Mouse (Mus musculus): ENCODE results near the gene Wdr83. TPM values are rescaled to one million over a fixed set of nuclear protein-coding genes. Genes with fewer than 3 reads are reported as not detected.
"Not testable (repeated sequence)": the region's sequence is repeated elsewhere in the genome, so short reads cannot be mapped to it uniquely, and the experiment has no call there.

Wdr83 gene
- polyA plus RNA-seq (2015; fragmentation: Nextera tagmentation; extraction: Ambion mirVana) = 46.6 and 47.0 TPM in 2 replicates

DNA sequence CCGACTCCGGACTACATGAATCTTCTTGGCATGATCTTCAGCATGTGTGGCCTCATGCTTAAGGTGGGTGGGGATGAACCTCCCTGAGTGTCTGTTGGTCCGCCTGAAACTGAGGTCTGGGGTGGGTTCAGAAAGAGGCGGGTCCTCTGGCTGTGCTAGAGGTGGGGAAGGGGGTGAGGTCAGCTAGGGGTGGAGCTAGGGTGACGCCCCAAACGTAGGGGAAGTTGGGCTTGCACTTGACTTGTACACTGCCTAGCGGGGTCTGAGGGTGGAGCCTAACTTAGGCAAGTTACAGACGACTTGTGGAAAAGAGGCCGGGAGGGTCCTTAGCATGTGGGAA, at the start of gene Wdr83:
Gene Wdr83 (minus strand): TSS at position 91 of the 340 bp plus-strand sequence.
- Histone ChIP-seq H3K4me2 (ENCODE audit: low read depth, low read length) (peak within 1 kb of the TSS; percentile 94), H3K4me1 (ENCODE audit: control insufficient read depth, insufficient read depth, low read length) (peaks cover 27% of the 10 kb centered on the region), H3K36me3 (ENCODE audit: control insufficient read depth, insufficient read depth) (peaks cover 18% of the 10 kb centered on the region), H3K27me3 (ENCODE audit: control insufficient read depth, insufficient read depth, low read length) (no peaks in the 10 kb centered on the region), H3K9ac (ENCODE audit: low read length) (peak within 1 kb of the TSS; percentile 94), H3K27ac (ENCODE audit: low read length) (peak within 1 kb of the TSS; percentile 81), H3K4me3 (ENCODE audit: low read length) (peak within 1 kb of the TSS; percentile 96), H3K9me3 (replicated peaks; ENCODE audit: control insufficient read depth, low read length) (no peaks in the 10 kb centered on the region)
- 2% methylated on average over 9 of the region's 9 CpGs for WGBS
- ATAC-seq (replicated peaks; ENCODE audit: extremely low read depth, insufficient read depth, low FRiP score) = peak; percentile 65

DNA sequence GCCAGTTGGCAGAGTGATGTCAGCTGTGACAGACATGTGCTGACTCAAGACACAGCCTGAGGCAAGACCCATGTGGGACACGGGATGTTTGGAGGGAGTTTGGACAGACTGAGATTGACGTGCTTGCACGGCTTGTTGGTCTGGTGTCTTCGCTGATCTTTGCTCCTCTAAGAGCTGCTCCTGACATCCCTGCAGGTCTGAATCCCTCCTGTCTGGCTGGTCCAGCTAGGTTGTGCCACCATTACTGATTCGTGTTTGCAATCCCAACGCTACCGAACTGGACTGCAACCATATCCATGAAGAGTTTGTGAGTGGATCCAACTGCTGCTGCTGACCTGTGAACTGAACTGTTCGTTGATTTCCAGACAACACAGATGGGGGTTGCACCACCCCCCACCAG, 42.6 kb upstream of the Wdr83 start:
- WGBS = 83% methylated on average over 8 of the region's 8 CpGs
- H3K27me3 ChIP-seq (ENCODE audit: control insufficient read depth, insufficient read depth, low read length) = no peaks in the 10 kb centered on the region
- no peaks in the 10 kb centered on the region for H3K36me3 ChIP-seq (ENCODE audit: control insufficient read depth, insufficient read depth)
- ATAC-seq (replicated peaks; ENCODE audit: extremely low read depth, insufficient read depth, low FRiP score) = no peak
- H3K4me3 ChIP-seq (ENCODE audit: low read length) = no peak overlapping the region
- H3K27ac ChIP-seq (ENCODE audit: low read length) = no peak overlapping the region
- no peak overlapping the region for H3K4me2 ChIP-seq (ENCODE audit: low read depth, low read length)
- no peaks in the 10 kb centered on the region; the same call in 1 of the 2 replicates for H3K4me1 ChIP-seq (ENCODE audit: control insufficient read depth, insufficient read depth, low read length)
- H3K9ac ChIP-seq (ENCODE audit: low read length) = no peak overlapping the region
- no peaks in the 10 kb centered on the region for H3K9me3 ChIP-seq (replicated peaks; ENCODE audit: control insufficient read depth, low read length)

DNA sequence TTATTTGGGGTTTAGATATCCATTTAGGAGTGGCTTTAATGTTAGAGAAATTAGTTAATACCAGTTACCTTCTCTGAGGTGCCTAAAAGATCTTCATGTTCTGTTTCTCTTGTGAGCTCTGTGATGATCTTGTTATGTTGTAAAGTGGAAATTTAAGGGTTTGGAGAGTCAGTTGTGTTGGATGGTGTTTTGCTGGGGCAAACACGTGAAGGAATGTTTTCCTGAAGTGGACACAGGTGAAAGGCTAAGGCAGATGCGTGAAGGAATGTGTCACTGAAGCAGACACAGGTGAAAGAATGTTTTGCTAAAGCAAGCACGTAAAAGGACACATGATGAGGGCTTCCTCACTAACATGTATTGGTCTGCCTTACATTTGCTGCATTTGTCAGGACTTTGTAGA, 41.9 kb upstream of the Wdr83 start, which contains the start of gene Zfp791:
Gene Zfp791 (minus strand): TSS at position 101 of the 400 bp plus-strand sequence.
- H3K27me3 ChIP-seq (ENCODE audit: control insufficient read depth, insufficient read depth, low read length) = no peaks in the 10 kb centered on the region
- no peak within 1 kb of the TSS for H3K9ac ChIP-seq (ENCODE audit: low read length)
- H3K36me3 ChIP-seq (ENCODE audit: control insufficient read depth, insufficient read depth) = no peaks in the 10 kb centered on the region
- H3K4me3 ChIP-seq (ENCODE audit: low read length) = no peak within 1 kb of the TSS
- no peaks in the 10 kb centered on the region for H3K9me3 ChIP-seq (replicated peaks; ENCODE audit: control insufficient read depth, low read length)
- H3K27ac ChIP-seq (ENCODE audit: low read length) = no peak within 1 kb of the TSS
- no peaks in the 10 kb centered on the region; the same call in 1 of the 2 replicates for H3K4me1 ChIP-seq (ENCODE audit: control insufficient read depth, insufficient read depth, low read length)
- WGBS = 69% methylated on average over 3 of the region's 3 CpGs
- no peak for ATAC-seq (replicated peaks; ENCODE audit: extremely low read depth, insufficient read depth, low FRiP score)
- no peak within 1 kb of the TSS for H3K4me2 ChIP-seq (ENCODE audit: low read depth, low read length)

DNA sequence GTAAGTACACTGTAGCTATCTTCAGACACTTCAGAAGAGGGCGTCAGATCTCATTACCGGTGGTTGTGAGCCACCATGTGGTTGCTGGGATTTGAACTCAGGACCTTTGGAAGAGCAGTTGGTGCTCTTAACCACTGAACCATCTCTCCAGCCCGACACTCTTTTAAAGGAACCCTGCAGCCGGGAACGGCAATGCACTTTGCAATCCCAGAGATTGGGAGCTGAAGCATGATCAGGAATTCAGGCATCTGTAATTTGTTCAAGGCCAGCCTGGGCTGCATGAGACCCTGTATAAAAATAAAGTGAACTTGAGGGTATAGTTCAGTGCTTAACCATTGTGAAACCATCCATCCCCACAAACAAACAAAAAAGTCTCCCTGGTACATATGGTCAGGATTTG, 39.1 kb upstream of the Wdr83 start:
- H3K27me3 ChIP-seq (ENCODE audit: control insufficient read depth, insufficient read depth, low read length); H3K36me3 ChIP-seq (ENCODE audit: control insufficient read depth, insufficient read depth); H3K9me3 ChIP-seq (replicated peaks; ENCODE audit: control insufficient read depth, low read length); H3K4me3 ChIP-seq (ENCODE audit: low read length); ATAC-seq (replicated peaks; ENCODE audit: extremely low read depth, insufficient read depth, low FRiP score); H3K4me2 ChIP-seq (ENCODE audit: low read depth, low read length); H3K4me1 ChIP-seq (ENCODE audit: control insufficient read depth, insufficient read depth, low read length); H3K27ac ChIP-seq (ENCODE audit: low read length); H3K9ac ChIP-seq (ENCODE audit: low read length): not testable (repeated sequence)
- 78% methylated on average over 5 of the region's 5 CpGs for WGBS

DNA sequence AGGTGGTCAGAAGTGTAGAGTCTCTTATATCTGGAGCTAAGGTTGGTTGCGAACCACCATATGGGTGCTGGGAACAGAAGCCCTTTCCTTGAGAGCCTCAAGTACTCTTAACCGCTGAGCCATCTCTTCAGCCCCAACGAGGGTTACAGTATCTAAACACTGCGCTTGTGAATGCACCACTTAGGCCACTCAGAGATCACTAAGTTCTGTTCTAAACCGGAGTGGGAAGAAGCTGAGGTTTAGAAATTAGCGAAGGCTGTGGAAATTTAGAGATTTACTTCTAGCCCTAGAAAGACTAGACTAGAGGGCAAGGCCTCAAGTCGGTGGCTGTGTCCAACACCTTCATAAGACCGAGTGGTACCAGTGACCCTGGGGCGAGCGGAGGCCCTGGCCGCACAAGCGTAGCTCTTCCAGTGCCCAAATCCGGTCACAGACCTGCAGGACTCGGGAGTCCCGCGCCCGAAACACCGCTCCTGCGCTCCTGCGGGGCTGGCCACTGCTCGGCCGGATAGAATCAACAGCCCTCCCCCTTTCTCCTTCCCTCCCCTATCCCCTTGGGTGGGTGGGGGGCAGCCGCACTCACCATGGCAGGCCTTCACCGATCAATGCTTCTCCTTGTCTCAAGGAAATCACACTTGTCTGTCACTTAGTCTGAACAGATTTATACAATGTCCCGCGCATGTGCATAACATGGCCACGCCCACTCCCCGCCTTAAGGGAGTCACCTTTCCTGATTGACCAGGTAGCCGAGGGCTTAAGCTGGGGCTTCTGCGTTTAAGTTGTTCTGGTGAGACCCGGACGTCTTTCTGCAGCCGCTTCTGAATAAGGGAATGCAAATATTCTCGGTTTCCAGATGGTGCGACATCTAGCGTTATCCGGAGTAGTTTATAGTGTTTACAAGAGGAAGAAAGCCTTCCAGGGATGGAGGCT, 38.2 kb upstream of the Wdr83 start:
- no peaks in the 10 kb centered on the region for H3K9me3 ChIP-seq (replicated peaks; ENCODE audit: control insufficient read depth, low read length)
- H3K4me2 ChIP-seq (ENCODE audit: low read depth, low read length) = peak overlapping the region; percentile 80
- no peaks in the 10 kb centered on the region; the same call in 1 of the 2 replicates for H3K4me1 ChIP-seq (ENCODE audit: control insufficient read depth, insufficient read depth, low read length)
- H3K36me3 ChIP-seq (ENCODE audit: control insufficient read depth, insufficient read depth) = no peaks in the 10 kb centered on the region
- WGBS = 7% methylated on average over 37 of the region's 37 CpGs
- ATAC-seq (replicated peaks; ENCODE audit: extremely low read depth, insufficient read depth, low FRiP score) = peak; percentile 73
- peak overlapping the region; percentile 77 for H3K4me3 ChIP-seq (ENCODE audit: low read length)
- no peaks in the 10 kb centered on the region for H3K27me3 ChIP-seq (ENCODE audit: control insufficient read depth, insufficient read depth, low read length)
- H3K27ac ChIP-seq (ENCODE audit: low read length) = peak overlapping the region; percentile 52
- peak overlapping the region; percentile 81 for H3K9ac ChIP-seq (ENCODE audit: low read length)

DNA sequence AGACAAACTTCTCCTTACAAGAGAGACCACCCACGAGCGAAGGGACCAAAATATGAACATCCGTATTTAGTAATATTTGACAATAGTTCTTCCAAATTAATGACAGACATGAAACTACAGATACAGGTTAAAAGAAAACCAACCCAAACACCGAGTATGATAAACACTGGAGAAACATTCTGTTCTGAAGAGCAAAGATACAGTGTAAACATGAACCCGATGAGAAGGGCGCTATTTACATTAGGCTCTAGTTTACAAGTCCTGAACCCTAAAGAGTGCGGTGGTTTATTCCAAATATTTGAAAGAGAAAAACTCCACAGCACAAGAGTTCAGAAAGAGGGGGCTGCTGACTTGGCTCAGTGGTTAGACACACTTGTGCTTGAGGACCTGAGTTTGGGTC, 35.9 kb upstream of the Wdr83 start:
- ATAC-seq (replicated peaks; ENCODE audit: extremely low read depth, insufficient read depth, low FRiP score) = no peak
- Histone ChIP-seq H3K9me3 (replicated peaks; ENCODE audit: control insufficient read depth, low read length) (no peaks in the 10 kb centered on the region), H3K27me3 (ENCODE audit: control insufficient read depth, insufficient read depth, low read length) (no peaks in the 10 kb centered on the region), H3K36me3 (ENCODE audit: control insufficient read depth, insufficient read depth) (peaks cover 4% of the 10 kb centered on the region; the same call in 1 of the 2 replicates), H3K4me1 (ENCODE audit: control insufficient read depth, insufficient read depth, low read length) (no peaks in the 10 kb centered on the region; the same call in 1 of the 2 replicates), H3K9ac (ENCODE audit: low read length) (no peak overlapping the region), H3K27ac (ENCODE audit: low read length) (no peak overlapping the region), H3K4me2 (ENCODE audit: low read depth, low read length) (no peak overlapping the region), H3K4me3 (ENCODE audit: low read length) (no peak overlapping the region)
- WGBS = 80% methylated on average over 7 of the region's 7 CpGs

DNA sequence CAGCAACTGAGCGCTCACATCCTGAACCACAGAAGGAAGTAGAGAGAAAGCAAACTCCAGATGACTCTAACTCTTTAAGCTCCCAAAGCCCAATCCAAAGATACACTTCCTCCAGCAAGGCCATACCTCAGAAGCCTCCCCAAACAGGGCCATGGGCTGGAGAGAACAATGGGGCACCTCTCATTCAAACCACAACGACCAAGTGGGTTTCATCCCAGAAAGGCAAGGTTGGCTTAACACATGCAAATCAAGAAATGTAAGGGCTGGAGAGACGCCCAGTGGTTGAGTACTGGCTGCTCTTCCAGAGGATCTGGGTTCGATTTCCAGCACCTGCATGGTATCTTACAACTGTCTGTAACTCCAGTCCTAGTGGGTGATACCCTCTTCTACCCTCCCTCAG, 34.4 kb upstream of the Wdr83 start:
- no peaks in the 10 kb centered on the region for H3K27me3 ChIP-seq (ENCODE audit: control insufficient read depth, insufficient read depth, low read length)
- no peak for ATAC-seq (replicated peaks; ENCODE audit: extremely low read depth, insufficient read depth, low FRiP score)
- no peak overlapping the region for H3K4me2 ChIP-seq (ENCODE audit: low read depth, low read length)
- H3K4me3 ChIP-seq (ENCODE audit: low read length) = no peak overlapping the region
- 0 out of 2 replicates have a peak, but pooled peaks cover 2% of the 10 kb centered on the region for H3K9me3 ChIP-seq (replicated peaks; ENCODE audit: control insufficient read depth, low read length)
- H3K9ac ChIP-seq (ENCODE audit: low read length) = no peak overlapping the region
- H3K36me3 ChIP-seq (ENCODE audit: control insufficient read depth, insufficient read depth) = peaks cover 18% of the 10 kb centered on the region
- no peaks in the 10 kb centered on the region; the same call in 1 of the 2 replicates for H3K4me1 ChIP-seq (ENCODE audit: control insufficient read depth, insufficient read depth, low read length)
- WGBS = 74% methylated on average over 4 of the region's 4 CpGs
- H3K27ac ChIP-seq (ENCODE audit: low read length) = no peak overlapping the region

DNA sequence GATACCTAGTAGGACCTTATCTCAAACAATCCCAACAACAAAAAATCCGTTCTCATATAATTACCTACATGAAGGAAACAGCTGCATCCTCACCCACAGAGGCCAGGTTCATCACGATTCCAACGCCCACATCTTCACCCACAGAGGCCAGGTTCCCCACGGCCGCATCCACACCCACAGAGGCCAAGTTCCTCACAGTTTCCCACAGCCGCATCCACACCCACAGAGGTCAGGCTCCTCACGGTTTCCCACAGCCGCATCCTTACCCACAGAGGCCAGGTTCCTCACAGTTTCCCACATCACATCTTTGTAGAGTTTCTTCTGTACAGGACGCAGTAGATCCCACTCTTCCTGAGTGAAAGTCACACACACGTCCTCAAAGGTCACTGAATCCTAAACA, 32.1 kb upstream of the Wdr83 start:
- ATAC-seq (replicated peaks; ENCODE audit: extremely low read depth, insufficient read depth, low FRiP score) = no peak
- Histone ChIP-seq H3K27ac (ENCODE audit: low read length) (no peak overlapping the region), H3K4me2 (ENCODE audit: low read depth, low read length) (no peak overlapping the region), H3K36me3 (ENCODE audit: control insufficient read depth, insufficient read depth) (peaks cover 34% of the 10 kb centered on the region), H3K4me3 (ENCODE audit: low read length) (no peak overlapping the region), H3K9ac (ENCODE audit: low read length) (no peak overlapping the region), H3K9me3 (replicated peaks; ENCODE audit: control insufficient read depth, low read length) (0 out of 2 replicates have a peak, but pooled peaks cover 4% of the 10 kb centered on the region), H3K4me1 (ENCODE audit: control insufficient read depth, insufficient read depth, low read length) (no peaks in the 10 kb centered on the region), H3K27me3 (ENCODE audit: control insufficient read depth, insufficient read depth, low read length) (no peaks in the 10 kb centered on the region)
- WGBS = 88% methylated on average over 10 of the region's 10 CpGs

DNA sequence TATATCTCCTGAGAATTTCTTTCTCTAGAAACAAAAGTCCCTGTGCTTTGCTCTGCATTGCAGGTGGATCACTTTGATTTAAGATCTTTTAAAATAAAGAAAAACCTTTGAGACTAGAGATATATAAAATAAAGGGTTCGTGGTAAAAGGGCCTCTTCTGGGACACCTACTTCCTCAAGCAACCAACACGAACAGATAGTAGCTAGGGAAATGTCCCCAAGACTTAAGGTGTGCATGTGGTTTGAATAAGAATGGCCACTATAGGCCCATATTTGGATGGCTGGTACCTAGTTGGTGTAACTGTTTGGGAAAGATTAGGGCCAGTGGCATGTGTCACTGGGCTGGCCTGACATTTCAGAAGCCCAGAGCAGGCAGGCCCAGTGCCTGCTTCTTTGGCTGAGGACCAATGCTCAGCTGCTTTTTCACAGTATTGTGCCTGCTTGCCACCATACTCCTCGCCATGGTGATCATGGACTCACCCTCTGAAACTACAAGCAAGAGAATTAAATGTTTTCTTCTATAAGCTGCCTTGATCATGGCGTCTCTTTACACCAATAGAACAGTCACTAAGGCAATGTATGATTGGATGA, 19.1 kb upstream of the Wdr83 start:
- Histone ChIP-seq H3K4me2 (ENCODE audit: low read depth, low read length) (no peak overlapping the region), H3K4me3 (ENCODE audit: low read length) (no peak overlapping the region), H3K4me1 (ENCODE audit: control insufficient read depth, insufficient read depth, low read length) (no peaks in the 10 kb centered on the region), H3K9ac (ENCODE audit: low read length) (no peak overlapping the region), H3K27ac (ENCODE audit: low read length) (no peak overlapping the region), H3K9me3 (replicated peaks; ENCODE audit: control insufficient read depth, low read length) (peaks cover 4% of the 10 kb centered on the region), H3K27me3 (ENCODE audit: control insufficient read depth, insufficient read depth, low read length) (no peaks in the 10 kb centered on the region), H3K36me3 (ENCODE audit: control insufficient read depth, insufficient read depth) (peaks cover 26% of the 10 kb centered on the region)
- 78% methylated on average over 4 of the region's 4 CpGs for WGBS
- ATAC-seq (replicated peaks; ENCODE audit: extremely low read depth, insufficient read depth, low FRiP score) = no peak

Data from heart, embryonic 16.5 days (tissue).